Mouse (Mus musculus) right cerebral cortex, postnatal 10 days (tissue): ENCODE measurements around the gene Scn11a.

Experiments used
- DNase-seq, 2 experiments: peaks; one replicate each; pipeline ENCODE4 v3.0.0; 2021; ENCODE audit warnings: low spot score in 2 of 2

Scn11a gene

GRCm38 (mm10) chr9:119796791-119797190 is 28.5 kb downstream of the Scn11a start:
- DNase-seq, result no peak

DNA sequence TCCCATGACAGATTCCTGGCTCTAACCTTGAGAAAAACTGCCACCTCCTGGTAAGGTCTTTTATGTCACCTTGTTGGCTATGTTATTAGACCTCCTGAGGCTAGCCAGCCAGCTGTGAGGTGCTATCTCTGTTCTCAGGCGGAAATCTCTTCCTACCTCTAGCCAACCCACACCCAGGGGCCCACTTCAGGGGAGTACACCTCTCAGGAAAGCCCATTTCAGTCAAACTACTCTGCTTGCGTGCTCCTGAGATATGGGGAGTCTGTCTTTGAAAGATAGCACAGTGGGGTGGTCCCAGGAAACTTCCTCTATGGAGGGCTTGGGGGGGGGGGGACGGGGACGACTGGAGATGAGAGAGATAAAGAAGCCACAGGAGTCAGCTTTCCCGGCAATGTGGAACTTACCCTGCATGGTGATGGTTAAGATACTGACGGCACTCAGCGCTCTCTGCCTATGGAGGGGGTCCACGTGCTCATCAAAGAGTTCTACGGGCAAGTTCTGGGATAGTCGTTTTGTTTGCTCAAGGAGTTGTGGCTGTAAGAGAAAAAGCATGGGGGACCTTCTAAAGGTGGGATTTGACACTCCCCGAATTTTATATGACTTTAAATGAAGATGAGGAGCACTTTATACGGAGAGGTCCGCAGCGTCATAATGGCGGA is 29.9 kb downstream of the Scn11a start:
- DNase-seq, result no peak

DNA sequence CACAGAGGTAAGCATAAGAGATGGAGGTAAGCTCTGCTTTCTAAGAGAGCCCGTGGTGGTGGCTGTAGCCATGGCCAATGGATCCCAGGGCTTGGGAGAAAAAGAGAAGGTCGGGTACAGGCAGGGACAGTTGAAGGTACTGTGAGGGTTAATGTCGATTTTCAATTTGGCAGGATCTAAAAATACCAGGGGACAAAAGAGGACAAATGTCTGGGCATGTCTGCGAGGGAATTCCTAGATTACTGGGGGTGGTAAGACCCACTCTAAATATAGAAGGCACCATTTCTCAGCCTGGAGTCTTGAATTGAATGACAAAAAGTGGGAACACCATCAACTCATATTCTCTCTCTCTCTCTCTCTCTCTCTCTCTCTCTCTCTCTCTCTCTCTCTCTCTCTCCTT is 30.8 kb downstream of the Scn11a start:
- DNase-seq, result no peak

- peak in 1 of 2 experiments; percentile 36 for DNase-seq
Observed at GRCm38 (mm10) chr9:119792505-119792904, 32.8 kb downstream of the Scn11a start.

DNA sequence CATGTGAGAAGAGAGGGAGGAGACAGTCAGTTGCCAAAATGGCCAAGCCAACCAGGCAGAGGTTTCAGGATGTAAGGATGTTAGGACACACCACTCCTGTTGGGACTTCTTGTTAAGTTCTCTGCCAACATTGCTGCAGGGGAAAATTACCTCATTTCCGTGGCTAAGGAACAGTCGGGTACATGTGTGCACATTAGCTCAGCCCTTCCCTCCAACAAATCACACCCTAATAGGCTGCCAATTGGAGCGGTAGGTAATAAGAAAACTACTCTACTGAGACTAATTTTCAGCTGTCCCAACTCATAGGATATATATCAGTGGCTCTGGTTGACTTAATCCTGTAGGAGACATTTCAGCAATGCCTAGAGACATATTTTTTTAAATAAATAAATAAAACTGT is 44.4 kb downstream of the Scn11a start:
- DNase-seq, result no peak

DNA sequence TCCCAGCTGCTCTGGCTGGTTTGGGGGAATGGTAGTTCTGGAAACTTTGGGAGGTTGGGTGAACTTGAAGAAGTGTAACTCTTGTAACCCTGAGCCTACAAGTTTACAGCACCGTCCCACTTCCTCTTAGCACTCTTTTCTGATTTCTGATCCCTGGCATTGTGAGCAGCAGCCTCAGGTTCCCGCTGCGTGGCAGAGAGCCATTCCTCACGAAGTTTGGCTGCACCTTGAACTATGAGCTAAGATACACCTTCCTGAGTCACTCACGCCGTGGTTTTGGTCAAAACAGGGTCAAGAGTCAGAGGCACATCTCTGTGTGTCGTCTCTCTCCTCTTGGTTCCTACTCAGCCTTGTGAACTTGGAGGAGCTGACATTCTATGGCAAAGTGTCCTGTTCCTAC is 48.6 kb downstream of the Scn11a start:
- DNase-seq, result no peak

GRCm38 (mm10) chr9:119768585-119768984 is 56.7 kb downstream of the Scn11a start:
- DNase-seq, result no peak

DNA sequence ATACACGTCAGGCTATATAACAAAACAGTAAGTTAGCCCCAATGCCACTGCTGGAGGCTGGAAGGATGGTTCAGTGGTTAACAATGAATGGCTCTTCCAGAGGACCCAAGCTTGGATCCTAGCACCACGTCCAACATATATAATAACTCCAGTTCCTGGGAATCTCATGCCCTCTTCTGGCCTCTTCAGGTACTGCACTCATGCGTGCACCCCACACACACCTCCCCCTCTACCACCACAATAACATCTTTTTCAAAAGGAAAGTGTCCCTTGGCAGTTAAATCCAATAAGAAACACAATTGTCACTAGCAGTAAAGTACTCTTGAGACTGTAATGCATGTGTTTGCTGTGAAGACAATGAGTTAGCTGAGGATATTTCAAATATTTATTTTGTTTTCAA is 65.0 kb downstream of the Scn11a start:
- DNase-seq, result no peak

DNA sequence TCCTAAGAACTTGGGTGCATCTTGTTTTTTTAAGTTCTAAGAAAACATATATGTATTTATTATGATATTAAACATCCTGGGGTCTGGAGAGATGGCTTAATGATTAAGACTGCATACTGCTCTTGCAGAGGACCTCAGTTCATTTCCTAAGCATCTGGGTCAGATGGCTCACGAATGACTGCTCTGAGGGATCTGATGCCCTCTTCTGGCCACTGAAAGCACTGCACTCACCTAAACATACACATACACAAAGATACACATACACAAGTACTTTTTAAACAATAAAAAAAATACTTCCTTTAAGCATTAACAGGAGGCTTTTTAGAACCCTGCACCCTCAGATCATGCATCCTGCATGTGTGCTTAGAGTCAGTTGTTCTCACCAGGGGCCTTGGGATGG is 65.8 kb downstream of the Scn11a start:
- no peak for DNase-seq

- peak; percentile 39 to 58 for DNase-seq
Observed at GRCm38 (mm10) chr9:119751507-119751906, 73.7 kb downstream of the Scn11a start.

DNA sequence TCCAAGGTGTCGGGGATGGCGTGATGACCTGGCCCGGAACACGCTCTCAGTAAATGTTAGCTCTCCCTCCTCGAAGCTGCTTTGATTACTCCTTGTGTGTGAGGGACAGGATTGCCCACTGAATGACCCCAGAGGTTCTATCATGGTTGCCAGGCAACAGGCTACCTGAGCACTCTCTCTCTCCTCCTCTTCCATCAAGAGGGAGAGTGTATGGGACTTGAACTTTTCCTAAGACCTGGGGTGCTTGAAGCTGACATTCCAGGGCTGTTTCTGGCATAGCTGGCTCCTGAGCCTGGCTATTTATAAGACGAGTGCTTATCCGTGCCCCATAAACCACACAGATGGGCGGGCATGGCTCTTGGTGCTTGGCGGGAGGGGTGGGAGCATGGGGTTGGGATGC is 76.1 kb downstream of the Scn11a start:
- DNase-seq, result no peak

DNA sequence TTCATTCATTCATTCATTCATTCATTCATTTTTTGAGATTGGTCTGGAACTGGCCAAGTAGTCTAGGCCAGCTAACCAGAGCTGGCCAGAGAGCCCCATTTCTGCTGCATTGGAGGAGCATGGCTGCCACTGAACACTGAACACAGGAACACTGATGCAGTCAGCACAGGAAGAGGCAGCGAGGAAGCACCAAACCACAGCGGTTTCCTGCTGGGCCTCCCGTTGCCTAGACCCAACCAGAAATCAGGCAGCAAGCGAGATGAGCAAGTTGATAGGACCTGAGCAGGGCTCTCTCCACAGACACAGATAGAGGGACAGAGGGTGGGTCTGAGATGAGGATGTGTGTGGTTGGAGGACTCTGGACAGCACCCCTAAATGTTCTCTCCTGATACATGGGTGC is 81.4 kb downstream of the Scn11a start:
- DNase-seq, result peak in 1 of 2 experiments; percentile 32

- no peak for DNase-seq
Observed at GRCm38 (mm10) chr9:119743312-119743711, 81.9 kb downstream of the Scn11a start.

DNA sequence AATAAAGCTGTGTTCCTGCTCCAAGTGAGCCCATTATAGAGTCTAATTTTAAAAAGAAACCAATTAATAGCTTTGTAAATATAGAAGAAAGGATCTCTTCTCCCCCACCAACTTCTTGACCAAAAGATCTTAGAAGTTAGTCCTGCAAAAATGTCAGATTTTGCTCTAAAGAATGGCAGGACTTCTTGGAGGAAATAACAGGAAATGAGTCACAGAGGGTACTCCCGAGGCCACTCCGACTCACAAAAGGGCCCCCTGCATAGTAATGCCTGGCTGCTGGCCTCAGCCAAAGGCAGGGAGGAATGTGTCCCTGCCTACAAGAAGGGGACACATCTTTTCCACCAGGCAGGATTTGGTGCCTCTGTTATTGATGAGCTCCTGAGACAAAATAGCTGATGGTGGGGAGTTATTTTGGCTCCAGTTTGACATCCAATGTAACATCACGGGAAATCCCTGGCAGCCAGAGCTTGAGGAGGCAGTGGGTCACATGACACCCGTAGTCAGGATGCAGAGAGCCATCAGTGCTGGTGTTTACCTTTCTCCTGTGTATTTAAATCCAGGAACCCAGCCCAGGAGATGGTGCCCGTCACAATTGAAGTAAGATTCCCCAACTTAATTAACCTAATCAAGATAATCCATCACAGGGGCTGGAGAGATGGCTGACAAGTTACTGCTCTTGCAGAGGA is 84.0 kb downstream of the Scn11a start:
- no peak for DNase-seq

DNA sequence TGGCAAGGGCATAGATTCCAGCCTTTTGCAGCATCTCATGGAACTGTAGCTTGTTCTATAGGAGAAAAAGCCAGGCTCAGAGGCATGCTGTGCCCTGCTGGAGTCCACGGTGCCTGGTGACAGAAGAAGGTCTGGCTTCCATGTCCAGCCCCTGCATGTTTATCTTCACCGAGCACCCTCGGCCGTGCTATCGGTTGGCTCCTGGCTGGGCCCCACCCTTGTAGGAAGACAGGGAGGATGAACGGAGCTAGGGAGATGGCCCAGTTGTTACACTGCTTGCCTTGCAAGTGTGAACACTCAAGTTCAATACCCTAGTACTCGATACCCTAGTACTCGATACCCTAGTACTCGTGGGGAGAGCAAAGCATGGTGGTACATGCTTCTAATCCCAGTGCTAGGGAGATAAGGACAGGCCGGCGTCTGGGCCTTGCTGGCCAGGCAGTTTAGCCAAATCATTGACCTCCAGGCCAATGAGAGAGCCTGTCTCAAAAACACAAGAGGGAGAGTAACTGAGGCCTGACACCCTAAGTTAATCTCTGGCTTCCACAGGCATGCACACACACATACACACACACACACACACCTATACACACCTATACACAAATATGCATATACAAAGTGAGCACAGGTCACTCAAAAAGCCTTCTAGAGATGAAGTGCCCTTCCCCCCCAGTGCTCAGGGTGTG is 96.7 kb downstream of the Scn11a start:
- DNase-seq, result no peak

DNA sequence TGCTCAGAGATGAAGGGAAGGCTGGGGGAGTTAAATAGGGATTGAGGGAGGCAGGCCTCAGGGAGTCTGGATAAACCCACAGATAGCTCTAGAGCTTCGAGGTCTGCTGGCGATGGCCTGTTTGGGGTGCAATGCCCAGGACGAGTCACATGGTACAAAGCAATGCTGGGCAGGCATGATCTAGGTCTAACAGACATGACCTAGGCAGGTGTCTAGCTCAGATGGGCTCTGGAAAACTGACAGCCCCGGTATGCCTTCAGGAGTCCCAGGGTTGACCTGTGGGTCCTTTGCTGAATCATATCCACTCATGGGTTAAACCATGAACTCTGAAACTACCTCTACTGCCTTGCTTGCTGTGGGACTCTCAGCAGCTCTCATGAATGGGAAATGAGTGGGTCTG is 98.3 kb downstream of the Scn11a start:
- DNase-seq, result no peak

- peak; percentile 27 to 33 for DNase-seq
Observed at GRCm38 (mm10) chr9:119725293-119725862, 99.9 kb downstream of the Scn11a start.

GRCm38 (mm10) chr9:119719222-119719621 is 106.0 kb downstream of the Scn11a start, which contains the start of gene Scn10a:
Gene Scn10a, minus strand, starts transcription at chr9:119719322.
- no peak for DNase-seq

DNA sequence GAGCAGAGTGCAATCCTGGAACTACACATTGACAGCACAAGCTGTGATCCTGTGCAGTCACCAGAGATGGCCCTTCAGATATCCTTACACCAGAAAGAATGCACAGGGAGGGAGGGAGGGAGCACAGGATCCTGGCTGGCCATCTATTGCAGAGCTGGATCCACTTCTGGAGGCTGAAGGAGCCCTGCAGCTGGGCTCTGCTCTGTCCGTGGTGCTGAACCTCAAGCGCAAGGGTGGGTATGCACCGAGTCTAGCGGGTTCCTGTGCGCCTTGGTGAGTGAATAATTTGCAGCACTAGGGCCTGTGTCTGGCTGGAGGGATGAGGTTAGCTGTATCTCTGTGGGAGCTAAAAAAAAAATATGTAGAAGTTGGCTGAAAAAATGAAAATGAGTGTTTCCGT is 118.6 kb downstream of the Scn11a start:
- DNase-seq, result peak in 1 of 2 experiments; percentile 42
